Mouse (Mus musculus): Measurements from ENCODE around the gene Cep19. TPM values are rescaled to one million over a fixed set of nuclear protein-coding genes. Genes with fewer than 3 reads are reported as not detected.

Cep19 gene
- polyA plus RNA-seq, 1 experiment from 2014 or later = 30.0 TPM

DNA sequence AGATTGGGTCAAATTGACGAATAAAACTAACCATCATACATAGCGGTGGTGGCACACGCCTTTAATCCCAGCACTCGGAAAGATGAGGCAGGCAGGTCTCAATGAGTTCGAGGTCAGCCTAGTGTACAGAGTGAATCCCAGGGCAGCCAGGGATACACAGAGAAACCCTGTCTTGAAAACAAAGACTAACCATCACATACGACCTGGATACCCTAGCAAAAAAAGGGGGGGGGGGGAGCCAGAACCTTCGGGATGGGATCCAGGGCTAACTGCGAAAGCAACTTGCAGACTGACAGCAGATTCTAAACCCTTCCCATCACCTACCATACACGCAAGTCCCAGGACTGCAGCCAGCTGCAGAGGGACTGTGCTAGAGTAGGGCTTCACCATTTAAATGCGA is 14.8 kb downstream of the Cep19 start:
- H3K4me3 ChIP-seq (ENCODE audit: low read depth, low read length) = no peak overlapping the region
- H3K4me2 ChIP-seq (replicated peaks; ENCODE audit: low read depth, low read length) = no peak overlapping the region
- no peaks in the 10 kb centered on the region for H3K36me3 ChIP-seq (ENCODE audit: control insufficient read depth, insufficient read depth, low read length)
- 80% methylated on average over 10 of the region's 10 CpGs for WGBS
- no peaks in the 10 kb centered on the region for H3K4me1 ChIP-seq (ENCODE audit: control insufficient read depth, insufficient read depth, low read length)
- H3K27ac ChIP-seq (ENCODE audit: low read length) = no peak overlapping the region
- no peaks in the 10 kb centered on the region for H3K27me3 ChIP-seq (ENCODE audit: control insufficient read depth, insufficient read depth, low read length)
- H3K9ac ChIP-seq (replicated peaks; ENCODE audit: low read depth, low read length) = no peak overlapping the region
- ATAC-seq (ENCODE audit: insufficient number of reproducible peaks, insufficient read depth, low FRiP score, low read depth) = no peak
- H3K9me3 ChIP-seq (ENCODE audit: control insufficient read depth, low read depth, low read length) = no peaks in the 10 kb centered on the region

DNA sequence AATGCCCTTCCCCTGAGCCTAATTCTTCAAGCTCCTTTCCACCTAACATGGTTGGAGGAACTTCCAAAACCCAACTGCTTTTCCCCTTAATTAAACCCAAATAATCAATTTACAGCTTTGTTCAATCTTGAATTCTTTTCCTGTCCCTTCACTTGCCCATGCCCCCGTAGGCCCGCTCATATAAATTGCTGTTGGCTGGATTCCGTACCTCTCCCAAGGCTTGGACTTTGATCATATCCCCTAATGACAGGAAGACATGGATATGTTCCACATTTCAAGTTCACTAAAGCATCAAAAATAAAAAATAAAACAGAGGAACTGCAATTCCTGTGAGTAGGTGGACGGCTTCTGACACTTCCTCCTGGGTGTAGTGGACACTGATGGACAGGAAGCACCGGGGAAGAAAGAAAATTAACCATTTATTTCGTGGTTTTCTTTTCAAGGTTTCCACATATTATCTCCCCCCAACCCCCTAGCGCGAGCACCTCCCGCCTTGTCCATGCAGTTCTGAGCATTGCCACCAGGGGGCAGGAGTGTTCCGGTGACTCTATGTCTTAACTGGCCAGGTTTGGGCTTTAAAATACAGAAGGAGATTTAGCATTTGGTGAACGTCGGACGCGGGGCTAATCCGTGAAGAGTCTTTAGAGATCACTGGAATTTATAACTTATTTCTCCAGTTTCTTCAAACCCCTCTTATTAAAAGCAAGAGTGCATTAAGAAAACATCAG is 15.5 kb downstream of the Cep19 start:
- 16% methylated on average over 15 of the region's 15 CpGs for WGBS
- Histone ChIP-seq H3K27ac (ENCODE audit: low read length) (no peak overlapping the region), H3K9ac (replicated peaks; ENCODE audit: low read depth, low read length) (no peak overlapping the region)

GRCm38 (mm10) chr16:32115781-32116180 is 16.2 kb downstream of the Cep19 start:
- ATAC-seq (ENCODE audit: insufficient number of reproducible peaks, insufficient read depth, low FRiP score, low read depth) = no peak
- Histone ChIP-seq H3K9ac (replicated peaks; ENCODE audit: low read depth, low read length) (no peak overlapping the region), H3K4me1 (ENCODE audit: control insufficient read depth, insufficient read depth, low read length) (no peaks in the 10 kb centered on the region), H3K4me2 (replicated peaks; ENCODE audit: low read depth, low read length) (no peak overlapping the region), H3K9me3 (ENCODE audit: control insufficient read depth, low read depth, low read length) (no peaks in the 10 kb centered on the region), H3K4me3 (ENCODE audit: low read depth, low read length) (no peak overlapping the region), H3K27ac (ENCODE audit: low read length) (no peak overlapping the region), H3K27me3 (ENCODE audit: control insufficient read depth, insufficient read depth, low read length) (no peaks in the 10 kb centered on the region), H3K36me3 (ENCODE audit: control insufficient read depth, insufficient read depth, low read length) (no peaks in the 10 kb centered on the region)
- 53% methylated on average over 6 of the region's 6 CpGs for WGBS

More for the DNA sequence above, 15.5 kb downstream of the Cep19 start:
- no peak overlapping the region for H3K4me2 ChIP-seq (replicated peaks; ENCODE audit: low read depth, low read length)
- H3K4me3 ChIP-seq (ENCODE audit: low read depth, low read length) = no peak overlapping the region
- no peaks in the 10 kb centered on the region for H3K4me1 ChIP-seq (ENCODE audit: control insufficient read depth, insufficient read depth, low read length)
- no peaks in the 10 kb centered on the region for H3K9me3 ChIP-seq (ENCODE audit: control insufficient read depth, low read depth, low read length)
- H3K36me3 ChIP-seq (ENCODE audit: control insufficient read depth, insufficient read depth, low read length) = no peaks in the 10 kb centered on the region
- no peak for ATAC-seq (ENCODE audit: insufficient number of reproducible peaks, insufficient read depth, low FRiP score, low read depth)
- H3K27me3 ChIP-seq (ENCODE audit: control insufficient read depth, insufficient read depth, low read length) = no peaks in the 10 kb centered on the region

GRCm38 (mm10) chr16:32116186-32116585 is 16.6 kb downstream of the Cep19 start:
- Histone ChIP-seq H3K4me2 (replicated peaks; ENCODE audit: low read depth, low read length) (no peak overlapping the region), H3K27me3 (ENCODE audit: control insufficient read depth, insufficient read depth, low read length) (no peaks in the 10 kb centered on the region), H3K9me3 (ENCODE audit: control insufficient read depth, low read depth, low read length) (no peaks in the 10 kb centered on the region), H3K9ac (replicated peaks; ENCODE audit: low read depth, low read length) (no peak overlapping the region), H3K27ac (ENCODE audit: low read length) (no peak overlapping the region), H3K4me3 (ENCODE audit: low read depth, low read length) (no peak overlapping the region), H3K36me3 (ENCODE audit: control insufficient read depth, insufficient read depth, low read length) (no peaks in the 10 kb centered on the region), H3K4me1 (ENCODE audit: control insufficient read depth, insufficient read depth, low read length) (no peaks in the 10 kb centered on the region)
- WGBS = 34% methylated on average over 5 of the region's 5 CpGs
- no peak for ATAC-seq (ENCODE audit: insufficient number of reproducible peaks, insufficient read depth, low FRiP score, low read depth)

DNA sequence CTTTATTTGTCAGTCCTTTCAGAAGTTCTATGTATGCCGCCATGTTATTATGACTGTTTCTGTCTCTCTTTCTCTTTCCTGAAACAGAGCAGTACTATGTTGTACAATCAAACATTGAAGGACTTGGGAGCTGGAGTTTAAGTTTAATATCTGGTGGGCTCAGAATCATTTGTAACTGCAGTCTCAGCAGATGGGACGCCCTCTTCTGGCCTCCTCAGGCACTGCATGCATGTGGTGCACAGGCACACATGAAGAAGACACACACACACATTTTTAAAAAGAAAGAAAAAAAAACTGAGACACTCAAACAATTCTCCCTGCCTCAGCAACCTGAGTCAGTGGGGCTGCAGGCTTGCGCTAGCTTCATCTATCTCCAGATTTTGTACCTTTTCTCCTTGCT is 20.9 kb downstream of the Cep19 start:
- no peak overlapping the region for H3K27ac ChIP-seq (ENCODE audit: low read length)
- no peaks in the 10 kb centered on the region for H3K27me3 ChIP-seq (ENCODE audit: control insufficient read depth, insufficient read depth, low read length)
- H3K36me3 ChIP-seq (ENCODE audit: control insufficient read depth, insufficient read depth, low read length) = no peaks in the 10 kb centered on the region
- H3K9ac ChIP-seq (replicated peaks; ENCODE audit: low read depth, low read length) = no peak overlapping the region
- no peaks in the 10 kb centered on the region for H3K4me1 ChIP-seq (ENCODE audit: control insufficient read depth, insufficient read depth, low read length)
- ATAC-seq (ENCODE audit: insufficient number of reproducible peaks, insufficient read depth, low FRiP score, low read depth) = no peak
- H3K4me2 ChIP-seq (replicated peaks; ENCODE audit: low read depth, low read length) = no peak overlapping the region
- H3K9me3 ChIP-seq (ENCODE audit: control insufficient read depth, low read depth, low read length) = no peaks in the 10 kb centered on the region
- WGBS = 76% methylated on average over 3 of the region's 3 CpGs
- H3K4me3 ChIP-seq (ENCODE audit: low read depth, low read length) = no peak overlapping the region

- ATAC-seq (ENCODE audit: insufficient number of reproducible peaks, insufficient read depth, low FRiP score, low read depth) = no peak
- H3K27ac ChIP-seq (ENCODE audit: low read length) = no peak overlapping the region
- 88% methylated on average over 7 of the region's 7 CpGs for WGBS
- no peak overlapping the region for H3K9ac ChIP-seq (replicated peaks; ENCODE audit: low read depth, low read length)
- H3K36me3 ChIP-seq (ENCODE audit: control insufficient read depth, insufficient read depth, low read length) = no peaks in the 10 kb centered on the region
- H3K27me3 ChIP-seq (ENCODE audit: control insufficient read depth, insufficient read depth, low read length) = no peaks in the 10 kb centered on the region
- H3K4me2 ChIP-seq (replicated peaks; ENCODE audit: low read depth, low read length) = no peak overlapping the region
- H3K4me3 ChIP-seq (ENCODE audit: low read depth, low read length) = no peak overlapping the region
- H3K4me1 ChIP-seq (ENCODE audit: control insufficient read depth, insufficient read depth, low read length) = no peaks in the 10 kb centered on the region
- no peaks in the 10 kb centered on the region for H3K9me3 ChIP-seq (ENCODE audit: control insufficient read depth, low read depth, low read length)
Observed at GRCm38 (mm10) chr16:32124020-32124419, 24.4 kb downstream of the Cep19 start.

GRCm38 (mm10) chr16:32124444-32125335 is 25.1 kb downstream of the Cep19 start:
- Histone ChIP-seq H3K4me3 (ENCODE audit: low read depth, low read length) (no peak overlapping the region), H3K9ac (replicated peaks; ENCODE audit: low read depth, low read length) (no peak overlapping the region), H3K4me1 (ENCODE audit: control insufficient read depth, insufficient read depth, low read length) (no peaks in the 10 kb centered on the region), H3K27ac (ENCODE audit: low read length) (no peak overlapping the region), H3K9me3 (ENCODE audit: control insufficient read depth, low read depth, low read length) (no peaks in the 10 kb centered on the region), H3K4me2 (replicated peaks; ENCODE audit: low read depth, low read length) (no peak overlapping the region), H3K36me3 (ENCODE audit: control insufficient read depth, insufficient read depth, low read length) (no peaks in the 10 kb centered on the region), H3K27me3 (ENCODE audit: control insufficient read depth, insufficient read depth, low read length) (no peaks in the 10 kb centered on the region)
- WGBS = 58% methylated on average over 17 of the region's 17 CpGs
- ATAC-seq (ENCODE audit: insufficient number of reproducible peaks, insufficient read depth, low FRiP score, low read depth) = no peak

GRCm38 (mm10) chr16:32125364-32125763 is 25.8 kb downstream of the Cep19 start:
- WGBS = 86% methylated on average over 3 of the region's 3 CpGs
- H3K9me3 ChIP-seq (ENCODE audit: control insufficient read depth, low read depth, low read length) = no peaks in the 10 kb centered on the region
- no peaks in the 10 kb centered on the region for H3K4me1 ChIP-seq (ENCODE audit: control insufficient read depth, insufficient read depth, low read length)
- no peak overlapping the region for H3K27ac ChIP-seq (ENCODE audit: low read length)
- no peak for ATAC-seq (ENCODE audit: insufficient number of reproducible peaks, insufficient read depth, low FRiP score, low read depth)
- H3K36me3 ChIP-seq (ENCODE audit: control insufficient read depth, insufficient read depth, low read length) = no peaks in the 10 kb centered on the region
- H3K4me2 ChIP-seq (replicated peaks; ENCODE audit: low read depth, low read length) = no peak overlapping the region
- H3K27me3 ChIP-seq (ENCODE audit: control insufficient read depth, insufficient read depth, low read length) = no peaks in the 10 kb centered on the region
- H3K4me3 ChIP-seq (ENCODE audit: low read depth, low read length) = no peak overlapping the region
- H3K9ac ChIP-seq (replicated peaks; ENCODE audit: low read depth, low read length) = no peak overlapping the region

Measured in stomach, embryonic 14.5 days (tissue).